Mouse (Mus musculus) frontal cortex, postnatal 36 days (tissue): ENCODE results near the gene Olfr312.
"Not testable (repeated sequence)": the region's sequence is repeated elsewhere in the genome, so short reads cannot be mapped to it uniquely, and the experiment has no call there.

Experiments
- DNase-seq, 2 experiments: peaks; one replicate each; pipeline ENCODE4 v3.0.0; 2022; ENCODE audit warnings: low spot score in 2 of 2

Gene Olfr312

GRCm38 (mm10) chr11:58828937-58829336 lies at the start of gene Olfr312:
Olfr312 (plus strand) TSS chr11:58829237.
- not testable (repeated sequence) for DNase-seq

- DNase-seq = no peak
Observed at GRCm38 (mm10) chr11:58782480-58783089, 46.5 kb upstream of the Olfr312 start, which contains the start of gene Olfr314. Olfr314 (plus strand) TSS chr11:58782952.

GRCm38 (mm10) chr11:58784182-58784581 lies 44.9 kb upstream of the Olfr312 start:
- no peak for DNase-seq

GRCm38 (mm10) chr11:58787651-58788050 lies 41.4 kb upstream of the Olfr312 start:
- DNase-seq = no peak

- DNase-seq = no peak
Observed at GRCm38 (mm10) chr11:58788346-58788745, 40.7 kb upstream of the Olfr312 start.

GRCm38 (mm10) chr11:58789532-58789931 lies 39.5 kb upstream of the Olfr312 start:
- no peak for DNase-seq

GRCm38 (mm10) chr11:58790053-58790452 lies 39.0 kb upstream of the Olfr312 start:
- no peak for DNase-seq

GRCm38 (mm10) chr11:58790646-58791045 lies 38.4 kb upstream of the Olfr312 start:
- DNase-seq = no peak

- no peak for DNase-seq
Observed at GRCm38 (mm10) chr11:58795856-58796255, 33.2 kb upstream of the Olfr312 start.

- peak; percentile 65 to 80 for DNase-seq
Observed at GRCm38 (mm10) chr11:58796850-58797249, 32.2 kb upstream of the Olfr312 start.

- peak; percentile 39 to 45 for DNase-seq
Observed at GRCm38 (mm10) chr11:58799747-58800146, 29.3 kb upstream of the Olfr312 start.

- DNase-seq = peak; percentile 10 to 24
Observed at GRCm38 (mm10) chr11:58801558-58802228, 27.3 kb upstream of the Olfr312 start, which contains the start of gene Fam183b. Fam183b (minus strand) TSS chr11:58801960.

- DNase-seq = no peak
Observed at GRCm38 (mm10) chr11:58803871-58804270, 25.2 kb upstream of the Olfr312 start.

GRCm38 (mm10) chr11:58804393-58804792 lies 24.6 kb upstream of the Olfr312 start:
- no peak for DNase-seq

GRCm38 (mm10) chr11:58812001-58812400 lies 17.0 kb upstream of the Olfr312 start:
- DNase-seq = no peak

GRCm38 (mm10) chr11:58814700-58815099 lies 14.3 kb upstream of the Olfr312 start, which contains the start of gene Olfr313:
Olfr313 (plus strand) TSS chr11:58815000.
- DNase-seq = not testable (repeated sequence)

- no peak for DNase-seq
Observed at GRCm38 (mm10) chr11:58815676-58816075, 13.4 kb upstream of the Olfr312 start.

- no peak for DNase-seq
Observed at GRCm38 (mm10) chr11:58829764-58830163, 727 bp downstream of the Olfr312 start.

GRCm38 (mm10) chr11:58832541-58832940 lies 3.5 kb downstream of the Olfr312 start:
- not testable (repeated sequence) for DNase-seq

- DNase-seq = not testable (repeated sequence)
Observed at GRCm38 (mm10) chr11:58838951-58839350, 9.9 kb downstream of the Olfr312 start, which contains the start of gene Olfr311. Olfr311 (plus strand) TSS chr11:58839251.

- DNase-seq = peak; percentile 85 to 96
Observed at GRCm38 (mm10) chr11:58846919-58847461, 18.0 kb downstream of the Olfr312 start, which contains the start of gene Gm12258. Gm12258 (plus strand) TSS chr11:58847158.

GRCm38 (mm10) chr11:58847636-58848035 lies 18.6 kb downstream of the Olfr312 start:
- DNase-seq = no peak

- no peak for DNase-seq
Observed at GRCm38 (mm10) chr11:58849731-58850130, 20.7 kb downstream of the Olfr312 start.
